Mouse (Mus musculus): Measurements from ENCODE around the gene Sesn3.
A peak's percentile ranks its signal among the peaks of the same experiment; 100 is the strongest.
"Not testable (repeated sequence)": the region's sequence is repeated elsewhere in the genome, so short reads cannot be mapped to it uniquely, and the experiment has no call there.

Gene Sesn3

DNA sequence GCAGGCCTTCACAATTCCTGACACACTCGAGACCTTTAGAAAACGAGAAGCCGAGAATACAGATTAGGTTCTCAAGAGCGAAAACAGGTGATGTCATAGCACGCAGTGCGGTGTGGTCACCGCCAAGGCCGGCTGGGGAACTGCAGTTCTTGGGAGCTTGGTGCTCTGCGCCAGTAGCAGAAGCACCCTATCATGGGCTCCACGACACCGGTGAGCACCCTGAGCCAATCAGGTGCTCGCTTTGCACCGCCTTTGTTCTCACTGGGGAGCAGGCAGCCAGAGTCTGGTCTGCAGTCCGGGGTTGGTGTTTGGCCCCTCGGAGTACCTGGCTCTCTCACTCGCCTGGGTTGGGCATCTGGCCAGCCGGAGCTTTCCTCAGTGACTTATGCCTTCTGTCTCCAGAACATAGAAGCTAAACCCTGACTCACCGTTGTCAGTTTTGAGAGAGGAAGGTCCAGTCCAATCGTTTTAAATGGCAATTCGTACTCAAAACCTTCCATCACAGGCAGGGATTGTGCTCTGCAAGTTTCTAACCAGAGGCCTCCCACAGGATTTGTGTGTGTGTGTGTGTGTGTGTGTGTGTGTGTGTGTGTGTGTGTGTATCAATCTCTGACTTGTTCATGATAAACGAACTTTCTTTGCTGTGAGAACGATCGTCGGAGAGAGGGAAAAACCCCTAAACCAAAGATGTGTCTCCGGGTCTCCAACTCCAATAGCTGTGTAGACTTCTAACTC, at the start of gene Sesn3:
Sesn3 (plus strand) TSS at position 82 of the 735 bp plus-strand sequence.
- DNase-seq (ENCODE audit: low spot score in 2 of 2), result peak; percentile 65 to 77

GRCm38 (mm10) chr9:14227086-14227485, 47.8 kb upstream of the Sesn3 start:
- DNase-seq (ENCODE audit: low spot score in 2 of 2), result not testable (repeated sequence)

- DNase-seq (ENCODE audit: low spot score in 2 of 2), result no peak
These were observed 41.0 kb upstream of the Sesn3 start for GRCm38 (mm10) chr9:14233702-14234373.

DNA sequence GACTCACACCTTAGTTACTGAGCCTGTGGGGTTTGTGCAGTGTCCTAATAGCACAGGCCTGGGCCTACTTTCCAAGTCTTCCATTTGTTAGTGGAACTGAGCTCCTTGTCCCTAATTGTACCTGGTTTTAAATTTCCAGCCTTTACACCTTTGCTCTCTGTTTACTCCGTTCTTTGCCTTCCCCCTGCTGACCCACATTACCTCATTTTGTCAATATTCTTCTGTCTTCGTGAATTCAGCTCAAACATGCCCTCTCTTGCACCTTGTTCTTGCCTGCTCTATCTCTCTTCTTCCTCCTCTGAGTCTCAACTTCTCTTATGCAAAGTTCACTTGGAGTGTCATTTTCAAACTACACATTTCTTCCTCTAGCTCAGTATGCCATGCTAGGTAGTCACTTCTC, 39.6 kb upstream of the Sesn3 start:
- no peak for DNase-seq (ENCODE audit: low spot score in 2 of 2)

GRCm38 (mm10) chr9:14241003-14241402, 33.9 kb upstream of the Sesn3 start:
- not testable (repeated sequence) for DNase-seq (ENCODE audit: low spot score in 2 of 2)

- DNase-seq (ENCODE audit: low spot score in 2 of 2), result no peak
These were observed 32.6 kb upstream of the Sesn3 start for GRCm38 (mm10) chr9:14242308-14242707.

- DNase-seq (ENCODE audit: low spot score in 2 of 2), result no peak
These were observed 30.3 kb upstream of the Sesn3 start for GRCm38 (mm10) chr9:14244528-14244927.

DNA sequence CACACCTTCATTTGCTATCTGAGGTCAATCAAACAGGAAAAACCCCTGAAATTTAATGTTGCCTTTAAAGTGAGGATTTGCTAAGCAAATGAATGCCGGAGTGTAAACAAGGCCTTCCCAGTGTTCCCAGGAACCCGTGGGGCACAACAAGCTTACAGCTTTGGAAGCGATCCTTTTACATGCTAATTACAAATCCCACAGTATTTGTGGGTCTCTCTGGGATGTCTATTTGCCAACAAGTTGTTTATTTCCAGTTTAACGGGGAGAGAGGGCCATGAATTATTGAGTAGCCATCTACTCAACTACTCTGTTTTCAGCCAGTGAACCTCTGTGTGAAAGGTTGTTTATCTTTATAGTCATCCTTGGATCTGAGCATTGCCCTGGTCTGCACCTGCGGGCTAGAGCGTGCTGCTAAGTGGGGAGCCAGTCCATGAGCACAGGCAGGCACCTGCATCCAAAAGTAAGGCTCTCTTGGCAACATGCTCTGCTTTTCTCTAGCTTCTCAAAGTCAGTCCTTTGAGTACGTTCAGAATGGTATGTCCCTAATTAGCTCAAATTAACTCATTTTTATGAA, 29.8 kb upstream of the Sesn3 start:
- no peak for DNase-seq (ENCODE audit: low spot score in 2 of 2)

DNA sequence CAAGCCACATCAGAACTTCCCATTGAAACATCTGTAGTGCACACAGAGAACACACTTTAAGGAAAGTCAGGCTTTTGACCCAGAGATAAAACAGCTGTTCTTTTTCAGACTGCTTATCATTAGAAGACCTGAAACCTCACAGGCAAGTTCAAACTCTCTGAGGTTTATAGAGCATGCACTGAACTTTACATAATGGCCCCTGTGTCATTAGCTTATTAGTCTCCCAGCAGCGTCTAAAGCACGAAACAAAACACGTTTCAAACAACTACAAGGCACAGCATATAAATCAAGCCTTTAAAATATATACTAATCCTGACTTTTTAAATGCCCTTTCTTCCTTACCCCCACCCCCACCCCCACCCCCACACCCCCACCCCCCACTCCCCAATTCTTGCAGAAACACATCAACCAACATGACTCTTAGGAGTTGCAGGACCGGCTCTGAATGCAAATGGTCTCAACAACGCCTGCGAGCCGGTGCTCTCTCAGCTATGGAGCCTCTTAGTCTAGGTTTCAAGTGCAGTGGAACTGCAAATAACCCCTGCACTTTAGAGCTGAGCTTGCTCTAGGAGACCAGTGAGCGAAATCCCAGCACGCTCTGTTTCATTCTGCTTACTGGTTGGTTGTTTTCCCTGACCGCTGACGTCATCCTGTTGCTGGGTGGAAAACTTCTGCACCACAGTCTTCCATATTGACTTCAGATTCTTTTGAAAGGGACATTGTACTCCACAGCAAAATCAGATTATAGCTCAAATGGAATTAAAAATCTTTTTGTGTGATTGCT, 28.7 kb upstream of the Sesn3 start:
- DNase-seq (ENCODE audit: low spot score in 2 of 2), result no peak

GRCm38 (mm10) chr9:14247480-14248208, 27.2 kb upstream of the Sesn3 start:
- DNase-seq (ENCODE audit: low spot score in 2 of 2), result no peak

GRCm38 (mm10) chr9:14248209-14248596, 26.7 kb upstream of the Sesn3 start:
- DNase-seq (ENCODE audit: low spot score in 2 of 2), result no peak

DNA sequence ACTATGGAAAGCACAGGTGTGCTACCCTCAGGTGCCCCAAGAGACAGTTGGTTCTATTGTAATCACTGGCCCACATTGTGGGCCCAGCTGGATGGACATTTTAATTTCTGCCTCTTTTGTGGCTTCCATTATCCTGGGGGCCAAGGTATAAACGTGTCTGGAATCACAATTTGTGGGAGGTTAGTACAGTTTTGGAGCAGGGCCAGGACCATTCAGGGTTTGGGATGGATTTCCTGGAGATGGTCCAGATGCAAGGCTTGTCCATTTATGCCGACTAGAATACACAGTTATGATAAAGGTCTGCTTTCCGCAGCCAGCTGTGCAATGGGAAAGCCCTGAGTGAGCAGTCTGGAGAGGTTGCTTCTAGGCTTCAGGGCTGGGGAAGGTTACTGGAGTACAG, 13.7 kb upstream of the Sesn3 start:
- DNase-seq (ENCODE audit: low spot score in 2 of 2), result no peak

- no peak for DNase-seq (ENCODE audit: low spot score in 2 of 2)
These were observed 12.3 kb upstream of the Sesn3 start for GRCm38 (mm10) chr9:14262568-14262972.

- no peak for DNase-seq (ENCODE audit: low spot score in 2 of 2)
These were observed 8.4 kb upstream of the Sesn3 start for GRCm38 (mm10) chr9:14266470-14266869.

DNA sequence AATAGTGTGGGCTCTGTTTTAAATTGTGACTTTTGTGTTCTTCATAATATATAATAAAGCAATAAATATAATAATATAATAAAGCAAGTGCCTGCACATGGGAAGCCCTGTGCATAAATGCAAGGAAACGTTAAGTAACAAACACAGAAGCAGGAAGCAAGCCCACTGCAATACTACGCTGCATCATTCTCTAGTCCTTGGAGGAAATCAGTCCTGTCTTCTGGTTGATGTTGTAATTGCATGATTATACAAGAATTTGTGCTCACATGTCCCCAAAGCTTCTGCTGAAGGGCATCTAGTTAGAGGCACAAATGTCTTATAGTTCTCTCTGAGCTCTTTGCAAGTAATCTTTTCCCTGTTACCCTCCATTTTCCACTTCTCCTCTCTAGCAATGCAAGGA, 6.3 kb upstream of the Sesn3 start:
- no peak for DNase-seq (ENCODE audit: low spot score in 2 of 2)

DNA sequence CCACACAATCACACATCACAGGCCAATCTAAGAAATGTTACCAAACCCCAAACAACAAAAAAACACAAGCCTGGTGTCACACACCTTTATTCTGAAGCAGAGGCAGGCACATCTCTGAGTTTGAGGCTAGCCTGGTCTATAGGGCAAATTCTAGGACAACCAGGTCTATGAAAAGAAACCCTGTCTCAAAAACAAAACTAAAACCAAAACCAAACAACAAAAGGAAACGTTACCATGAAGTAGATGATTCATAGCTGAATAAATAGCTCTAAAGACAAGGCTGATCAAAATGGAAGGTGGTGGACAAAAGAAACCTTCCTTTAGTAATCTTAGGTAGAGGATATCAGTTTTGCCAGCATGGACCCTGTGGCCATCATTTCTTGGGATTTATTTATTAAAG, 1.9 kb upstream of the Sesn3 start:
- DNase-seq (ENCODE audit: low spot score in 2 of 2), result no peak

- DNase-seq (ENCODE audit: low spot score in 2 of 2), result no peak
These were observed 281 bp upstream of the Sesn3 start for GRCm38 (mm10) chr9:14274586-14274985.

GRCm38 (mm10) chr9:14275792-14276480, 1.1 kb downstream of the Sesn3 start:
- peak; percentile 98 for DNase-seq (ENCODE audit: low spot score in 2 of 2)

- peak in 1 of 2 experiments; percentile 65 for DNase-seq (ENCODE audit: low spot score in 2 of 2)
These were observed 1.8 kb downstream of the Sesn3 start for GRCm38 (mm10) chr9:14276481-14277287.

GRCm38 (mm10) chr9:14277365-14277991, 2.6 kb downstream of the Sesn3 start:
- no peak for DNase-seq (ENCODE audit: low spot score in 2 of 2)
